Mouse (Mus musculus): ENCODE data around the gene Galnt3. TPM values are rescaled to one million over a fixed set of nuclear protein-coding genes. Genes with fewer than 3 reads are reported as not detected.

Gene Galnt3
- total RNA-seq (2023), result 0.24 to 1.5 TPM (median 0.73 TPM) in 4 replicates

DNA sequence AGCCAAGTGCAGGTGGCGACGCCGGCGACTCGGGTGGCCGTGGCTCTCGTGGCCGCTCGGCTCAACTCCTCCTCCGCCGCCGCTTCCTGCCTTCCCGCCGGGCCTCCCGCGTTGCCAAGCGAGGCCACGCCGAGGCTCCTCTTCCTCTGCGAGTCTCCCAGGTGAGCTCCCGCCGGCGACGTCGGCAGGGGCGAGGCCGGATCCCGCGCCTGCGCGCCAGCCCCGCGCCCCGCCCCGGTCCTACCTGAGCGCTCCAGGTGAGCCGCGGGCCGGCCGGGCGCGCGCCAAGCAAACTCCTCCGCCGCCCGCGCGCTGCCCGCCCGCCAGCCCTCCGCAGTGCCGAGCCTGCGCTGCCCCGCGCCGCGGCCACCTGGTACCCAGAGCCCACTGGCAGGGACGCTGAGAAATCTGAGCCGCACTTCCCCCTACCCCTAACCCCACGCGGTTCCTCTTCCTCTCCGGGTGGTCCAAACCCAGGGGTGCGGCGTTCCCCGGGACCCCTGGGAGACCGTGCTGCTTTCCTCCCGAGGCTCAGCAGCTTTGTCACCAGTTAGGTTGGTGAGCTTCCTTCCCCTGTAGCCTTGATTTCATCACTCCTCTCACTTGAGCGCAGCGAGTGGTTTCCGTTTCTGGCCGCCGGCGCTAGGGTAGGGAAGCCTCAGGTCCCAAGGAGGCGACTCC, at the start of gene Galnt3:
Gene Galnt3 (minus strand): TSS at position 404 of the 681 bp plus-strand sequence.

Other genes starting within 250 kb of the Galnt3 start
- 3.6 to 4.1 TPM (median 4.1 TPM) in 4 replicates for gene Ttc21b, start 131.6 kb upstream of the Galnt3 start, total RNA-seq (2023)